ENCODE assay signal across 24 mouse cellular contexts in genomic region chr15:102250521-102250920, GRCm38 (mm10). TPM values are rescaled to one million over a fixed set of nuclear protein-coding genes. Genes with fewer than 3 reads are reported as not detected.
DNase-seq lines count a peak whose midpoint lies in the region; ATAC-seq lines count a peak whose summit lies in the region.
"Had no signal": no experiment of that assay in that cellular context is flagged by ENCODE, and none has a peak within 500 bp of the region (broad histone marks: within the 10 kb centered on the region; RNA-seq: fewer than 3 reads in every experiment).

No protein-coding gene starts in this region.

- H3K4me2 ChIP-seq in lung, embryonic 16.5 days (ENCODE audit: low read depth, low read length), result no peak overlapping the region
- peak overlapping the region; percentile 84; the same call in 1 of the 2 replicates for H3K4me2 ChIP-seq in limb, embryonic 11.5 days (ENCODE audit: low read depth, severe bottlenecking)

- 62% methylated on average over 5 of the region's 5 CpGs for WGBS in lung, embryonic 16.5 days
- 50% methylated on average over 5 of the region's 5 CpGs for WGBS in embryonic facial prominence, embryonic 10.5 days
- 45% methylated on average over 5 of the region's 5 CpGs for WGBS in limb, embryonic 11.5 days

- peak overlapping the region; percentile 100 for H3K27ac ChIP-seq in lung, embryonic 16.5 days (ENCODE audit: low read length)
- H3K27ac ChIP-seq in embryonic facial prominence, embryonic 10.5 days (replicated peaks), result peak overlapping the region; percentile 96
- peak overlapping the region; percentile 99 for H3K27ac ChIP-seq in limb, embryonic 11.5 days (replicated peaks; ENCODE audit: low read depth, low read length)

- ATAC-seq in lung, embryonic 16.5 days (ENCODE audit: low read depth), result no peak
- no peak for ATAC-seq in limb, embryonic 11.5 days (ENCODE audit: insufficient number of reproducible peaks, low FRiP score, low TSS enrichment, low read depth)
- ATAC-seq: forebrain, postnatal 0 days; hindbrain, postnatal 0 days; Patski had no signal

- H3K9ac ChIP-seq in lung, embryonic 16.5 days (ENCODE audit: low read length), result peak overlapping the region; percentile 66; the same call in 1 of the 2 replicates
- H3K9ac ChIP-seq in limb, embryonic 11.5 days (ENCODE audit: low read length), result peak overlapping the region; percentile 64
- H3K9ac ChIP-seq: forebrain, postnatal 0 days had no signal

- no peak for DNase-seq in lung, postnatal 25 days (ENCODE audit: low spot score)
- DNase-seq in embryonic facial prominence, embryonic 10.5 days (ENCODE audit: low spot score), result no peak
- DNase-seq in limb, embryonic 11.5 days (ENCODE audit: low spot score), result no peak
- DNase-seq in adrenal gland, postnatal 36 days, result no peak
- no peak for DNase-seq in ovary, postnatal 36 days (ENCODE audit: low spot score)
- no peak for DNase-seq in cerebellum, postnatal 10 days
- DNase-seq: cerebellum, adult 11 months; forebrain, postnatal 0 days; gastrocnemius, adult 2 months; kidney, adult 18-20 months; kidney, postnatal 36 days; layer of hippocampus, postnatal 36 days; left cerebral cortex, postnatal 4 days; lung, adult 18-20 months had no signal

- no peak overlapping the region for H3K4me3 ChIP-seq in lung, embryonic 16.5 days (ENCODE audit: low read length)
- peak overlapping the region; percentile 76 for H3K4me3 ChIP-seq in embryonic facial prominence, embryonic 10.5 days
- H3K4me3 ChIP-seq in limb, embryonic 11.5 days (ENCODE audit: low read depth, low read length), result no peak overlapping the region
- H3K4me3 ChIP-seq: erythroblast, embryonic 14.5 days; gastrocnemius, adult 2 months had no signal

- H3K9me3 ChIP-seq in lung, embryonic 16.5 days (ENCODE audit: control insufficient read depth, low read length), result no peaks in the 10 kb centered on the region
- H3K9me3 ChIP-seq in embryonic facial prominence, embryonic 10.5 days, result no peaks in the 10 kb centered on the region
- no peaks in the 10 kb centered on the region for H3K9me3 ChIP-seq in limb, embryonic 11.5 days (ENCODE audit: control insufficient read depth, low read length)

- no peaks in the 10 kb centered on the region for H3K27me3 ChIP-seq in lung, embryonic 16.5 days (ENCODE audit: control insufficient read depth, insufficient read depth, low read depth, low read length)
- peaks cover 47% of the 10 kb centered on the region for H3K27me3 ChIP-seq in embryonic facial prominence, embryonic 10.5 days (replicated peaks; ENCODE audit: low read depth, poor library complexity, severe bottlenecking)
- no peaks in the 10 kb centered on the region for H3K27me3 ChIP-seq in limb, embryonic 11.5 days (ENCODE audit: control insufficient read depth, insufficient read depth, low read length)
- H3K27me3 ChIP-seq: Patski had no signal

- peaks cover 34% of the 10 kb centered on the region for H3K4me1 ChIP-seq in lung, embryonic 16.5 days (replicated peaks; ENCODE audit: control insufficient read depth, insufficient read depth, low read length)
- H3K4me1 ChIP-seq in embryonic facial prominence, embryonic 10.5 days, result peaks cover 93% of the 10 kb centered on the region
- H3K4me1 ChIP-seq in limb, embryonic 11.5 days (ENCODE audit: control insufficient read depth, insufficient read depth, low read length), result peaks cover 48% of the 10 kb centered on the region

- peaks cover 2% of the 10 kb centered on the region; the same call in 1 of the 2 replicates for H3K36me3 ChIP-seq in lung, embryonic 16.5 days (ENCODE audit: control insufficient read depth, insufficient read depth, low read length)
- peaks cover 30% of the 10 kb centered on the region for H3K36me3 ChIP-seq in embryonic facial prominence, embryonic 10.5 days (replicated peaks)
- H3K36me3 ChIP-seq in limb, embryonic 11.5 days (ENCODE audit: control insufficient read depth, insufficient read depth, low read length), result no peaks in the 10 kb centered on the region

RNA-seq across cellular contexts. Expression of gene Rarg, which starts 6.8 kb away (rescaled TPM):
- 46.7 and 46.9 TPM in 2 replicates for polyA plus RNA-seq in lung, embryonic 16.5 days (2015; fragmentation: Nextera tagmentation; extraction: Ambion mirVana)
- polyA plus RNA-seq in embryonic facial prominence, embryonic 10.5 days (2016; fragmentation: Nextera tagmentation; extraction: Ambion mirVana), result 77.8 and 90.2 TPM in 2 replicates
- polyA plus RNA-seq in limb, embryonic 11.5 days (2014; fragmentation: Nextera tagmentation; extraction: Ambion mirVana), result 118 and 119 TPM in 2 replicates
- 10 to 100 TPM; 21.7 to 30.4 TPM for total RNA-seq in adrenal gland, postnatal 36 days (2021)

RNA-seq across cellular contexts. Expression of gene Itgb7, which starts 18.8 kb away (rescaled TPM):
- polyA plus RNA-seq in lung, embryonic 16.5 days (2015; fragmentation: Nextera tagmentation; extraction: Ambion mirVana), result 3.0 and 3.9 TPM in 2 replicates
- polyA plus RNA-seq in embryonic facial prominence, embryonic 10.5 days (2016; fragmentation: Nextera tagmentation; extraction: Ambion mirVana), result 1.1 and 1.6 TPM in 2 replicates
- polyA plus RNA-seq in limb, embryonic 11.5 days (2014; fragmentation: Nextera tagmentation; extraction: Ambion mirVana), result 0.57 and 0.71 TPM in 2 replicates
- total RNA-seq in adrenal gland, postnatal 36 days (2021), result 1 to 10 TPM; 1.5 to 2.9 TPM

RNA-seq across cellular contexts. Expression of gene Gm9918, which starts 19.8 kb away (rescaled TPM):
- 0.34 and 0.57 TPM in 2 replicates for polyA plus RNA-seq in lung, embryonic 16.5 days (2015; fragmentation: Nextera tagmentation; extraction: Ambion mirVana)
- 0.75 and 1.3 TPM in 2 replicates for polyA plus RNA-seq in embryonic facial prominence, embryonic 10.5 days (2016; fragmentation: Nextera tagmentation; extraction: Ambion mirVana)
- 0.88 and 1.1 TPM in 2 replicates for polyA plus RNA-seq in limb, embryonic 11.5 days (2014; fragmentation: Nextera tagmentation; extraction: Ambion mirVana)
- not detected for total RNA-seq in adrenal gland, postnatal 36 days (2021)
- total RNA-seq: common myeloid progenitor, adult 5-6 weeks; forebrain, postnatal 0 days; gastrocnemius, adult 2 months; heart, adult 18-20 months; heart, postnatal 25 days; hindbrain, postnatal 0 days; layer of hippocampus, postnatal 36 days; left cerebral cortex, postnatal 4 days; megakaryocyte-erythroid progenitor cell, adult 5-6 weeks; monocyte, adult 5-6 weeks had no signal
- polyA plus RNA-seq: erythroblast, embryonic 14.5 days; forebrain, postnatal 0 days; neural tube, embryonic 14.5 days had no signal

RNA-seq across cellular contexts. Expression of gene Mfsd5, which starts 28.7 kb away (rescaled TPM):
- 58.3 and 61.1 TPM in 2 replicates for polyA plus RNA-seq in lung, embryonic 16.5 days (2015; fragmentation: Nextera tagmentation; extraction: Ambion mirVana)
- polyA plus RNA-seq in embryonic facial prominence, embryonic 10.5 days (2016; fragmentation: Nextera tagmentation; extraction: Ambion mirVana), result 63.2 and 66.4 TPM in 2 replicates
- polyA plus RNA-seq in limb, embryonic 11.5 days (2014; fragmentation: Nextera tagmentation; extraction: Ambion mirVana), result 58.5 and 62.8 TPM in 2 replicates
- total RNA-seq in adrenal gland, postnatal 36 days (2021), result 10 to 100 TPM; 39.0 to 40.0 TPM

RNA-seq across cellular contexts. Expression of gene Espl1, which starts 45.5 kb away (rescaled TPM):
- polyA plus RNA-seq in lung, embryonic 16.5 days (2015; fragmentation: Nextera tagmentation; extraction: Ambion mirVana), result 27.3 and 30.6 TPM in 2 replicates
- 55.4 and 57.6 TPM in 2 replicates for polyA plus RNA-seq in embryonic facial prominence, embryonic 10.5 days (2016; fragmentation: Nextera tagmentation; extraction: Ambion mirVana)
- polyA plus RNA-seq in limb, embryonic 11.5 days (2014; fragmentation: Nextera tagmentation; extraction: Ambion mirVana), result 43.3 and 46.9 TPM in 2 replicates
- 1 to 10 TPM; 3.2 to 3.6 TPM for total RNA-seq in adrenal gland, postnatal 36 days (2021)
